Mouse (Mus musculus) bone marrow, adult 2 months (tissue): ENCODE data around the gene Ybx1.

Source experiments
- CTCF ChIP-seq: fragments of 200-500 bp; IDR thresholded peaks from 2 replicates; pipeline ENCODE4 v1.5.1; 2011; ENCODE audit warnings: low read length, control low read depth; ENCODE audit not compliant: control insufficient read depth, insufficient read depth
- POLR2A ChIP-seq: fragments of 200-500 bp; IDR thresholded peaks from 2 replicates; pipeline ENCODE4 v1.6.1; 2011; ENCODE audit warnings: low read depth, mild to moderate bottlenecking, control low read depth, low read length, borderline replicate concordance; ENCODE audit not compliant: control insufficient read depth

DNA sequence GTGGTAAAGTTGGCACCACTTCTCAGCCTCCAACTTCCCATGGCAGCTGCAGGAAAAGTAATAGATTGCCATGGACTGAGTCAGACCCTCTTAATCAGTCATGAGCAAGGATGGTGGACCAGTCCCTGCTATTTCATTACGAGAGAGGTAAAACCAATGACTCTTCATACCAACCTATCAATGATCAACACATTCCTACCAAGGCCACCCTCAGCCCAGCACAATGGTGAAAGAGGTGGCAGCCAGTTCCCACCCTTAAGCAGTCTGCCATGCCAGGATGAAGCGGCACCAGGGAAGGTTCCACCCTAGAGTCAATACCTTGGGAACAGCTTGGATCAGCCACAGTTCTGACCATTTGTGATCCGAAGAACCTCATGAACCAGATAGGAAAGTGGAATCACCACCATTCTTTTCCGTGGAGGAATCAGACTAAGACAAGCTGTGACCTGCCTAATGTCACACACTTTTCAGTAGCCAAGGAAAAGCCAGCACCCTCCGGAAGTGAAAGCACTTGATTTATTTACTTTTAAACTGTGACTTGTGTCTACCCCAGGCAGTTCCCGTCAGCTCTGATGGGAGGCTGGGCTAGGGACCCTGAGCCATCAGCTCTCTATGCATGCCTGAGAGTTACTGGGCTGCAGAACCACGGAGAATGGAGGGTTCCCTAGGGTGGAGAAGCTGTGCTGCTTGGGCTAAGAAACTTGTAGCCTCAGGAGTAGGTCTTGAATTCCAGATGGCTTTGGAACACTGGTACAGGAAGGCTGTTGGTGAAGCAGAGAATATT, 42.2 kb downstream of the Ybx1 start:
- no peak for TF ChIP-seq CTCF
- no peak for TF ChIP-seq POLR2A
